Mouse (Mus musculus) midbrain, embryonic 10.5 days (tissue): ENCODE measurements around the gene Acot5. TPM values are rescaled to one million over a fixed set of nuclear protein-coding genes. Genes with fewer than 3 reads are reported as not detected.
"Not testable (repeated sequence)": the region's sequence is repeated elsewhere in the genome, so short reads cannot be mapped to it uniquely, and the experiment has no call there.

Experiments
- DNase-seq: peaks from one replicate; pipeline ENCODE4 v3.0.0-alpha.2; 2017; ENCODE audit warnings: low spot score
- H3K27ac ChIP-seq: fragments of 300-500 bp; sonication (generic); replicated peaks from 2 replicates; pipeline ENCODE4 v1.5.1; 2016; ENCODE audit warnings: mild to moderate bottlenecking
- H3K27me3 ChIP-seq: fragments of 300-500 bp; sonication (generic); 2 replicates; pipeline ENCODE4 v1.6.1; 2016; ENCODE audit warnings: low read depth, mild to moderate bottlenecking; ENCODE audit not compliant: poor library complexity, severe bottlenecking
- H3K36me3 ChIP-seq: fragments of 300-500 bp; sonication (generic); 2 replicates; pipeline ENCODE4 v1.6.1; 2016; ENCODE audit warnings: mild to moderate bottlenecking, moderate library complexity
- H3K4me1 ChIP-seq: fragments of 300-500 bp; sonication (generic); 2 replicates; pipeline ENCODE4 v1.6.1; 2016
- H3K4me3 ChIP-seq: fragments of 300-500 bp; sonication (generic); 2 replicates; pipeline ENCODE4 v1.5.1; 2016; ENCODE audit warnings: mild to moderate bottlenecking, moderate library complexity
- H3K9me3 ChIP-seq: fragments of 300-500 bp; sonication (generic); replicated peaks from 2 replicates; pipeline ENCODE4 v1.6.1; 2016; ENCODE audit warnings: mild to moderate bottlenecking
- WGBS: fragments of 180-500 bp; shearing (Covaris S2); methylation state at CpG from one replicate; pipeline ENCODE4 v1.1.7; 2016; 5-methylcytosine and 5-hydroxymethylcytosine counted together
- polyA plus RNA-seq: library from polyadenylated mRNA; unstranded; fragments of >200 nt; fragmentation: Nextera tagmentation; extraction: Ambion mirVana; gene quantifications from 2 replicates; pipeline ENCODE4 v1.2.1, GENCODE M21; 2016

Gene Acot5
- polyA plus RNA-seq, result not detected in 2 replicates

- WGBS, result 56% methylated on average over 9 of the region's 9 CpGs
- peaks cover 50% of the 10 kb centered on the region for H3K27me3 ChIP-seq
- H3K9me3 ChIP-seq, result no peaks in the 10 kb centered on the region
- no peak for DNase-seq
- H3K36me3 ChIP-seq, result no peaks in the 10 kb centered on the region
- peak within 1 kb of the TSS; percentile 50 for H3K4me3 ChIP-seq
- peaks cover 4% of the 10 kb centered on the region for H3K4me1 ChIP-seq
- no peak within 1 kb of the TSS for H3K27ac ChIP-seq
Measured at GRCm38 (mm10) chr12:84068986-84069385, at the start of gene Acot5. Gene Acot5, plus strand, starts transcription at chr12:84069325.

GRCm38 (mm10) chr12:84020528-84020927 lies 48.6 kb upstream of the Acot5 start:
- not testable (repeated sequence) for H3K27me3 ChIP-seq, H3K27ac ChIP-seq, DNase-seq, H3K9me3 ChIP-seq, H3K4me1 ChIP-seq, H3K4me3 ChIP-seq
- peaks cover 17% of the 10 kb centered on the region for H3K36me3 ChIP-seq
- WGBS, result 89% methylated on average over 7 of the region's 7 CpGs

GRCm38 (mm10) chr12:84022266-84022665 lies 46.9 kb upstream of the Acot5 start:
- DNase-seq, H3K27me3 ChIP-seq, H3K4me3 ChIP-seq, H3K4me1 ChIP-seq, H3K36me3 ChIP-seq, H3K27ac ChIP-seq, H3K9me3 ChIP-seq: not testable (repeated sequence)
- 95% methylated on average over 4 of the region's 4 CpGs for WGBS

- Histone ChIP-seq H3K36me3 (no peaks in the 10 kb centered on the region), H3K4me1 (peaks cover 2% of the 10 kb centered on the region), H3K27ac (no peak overlapping the region), H3K27me3 (no peaks in the 10 kb centered on the region), H3K4me3 (no peak overlapping the region), H3K9me3 (no peaks in the 10 kb centered on the region)
- 88% methylated on average over 9 of the region's 9 CpGs for WGBS
- no peak for DNase-seq
Measured at GRCm38 (mm10) chr12:84023052-84023745, 45.9 kb upstream of the Acot5 start.

GRCm38 (mm10) chr12:84025888-84026287 lies 43.2 kb upstream of the Acot5 start:
- Histone ChIP-seq H3K9me3 (no peaks in the 10 kb centered on the region), H3K4me1 (peaks cover 4% of the 10 kb centered on the region), H3K27ac (no peak overlapping the region), H3K36me3 (no peaks in the 10 kb centered on the region), H3K27me3 (no peaks in the 10 kb centered on the region), H3K4me3 (no peak overlapping the region)
- DNase-seq, result no peak
- 86% methylated on average over 7 of the region's 7 CpGs for WGBS

- not testable (repeated sequence) for H3K9me3 ChIP-seq
- 54% methylated on average over 3 of the region's 3 CpGs for WGBS
Measured at GRCm38 (mm10) chr12:84028328-84028727, 40.8 kb upstream of the Acot5 start.

GRCm38 (mm10) chr12:84029043-84029442 lies 40.1 kb upstream of the Acot5 start:
- H3K4me1 ChIP-seq, H3K9me3 ChIP-seq, H3K4me3 ChIP-seq, H3K27me3 ChIP-seq, H3K36me3 ChIP-seq, H3K27ac ChIP-seq, DNase-seq: not testable (repeated sequence)
- WGBS, result 78% methylated on average over 1 of the region's 1 CpGs

More at GRCm38 (mm10) chr12:84028328-84028727, 40.8 kb upstream of the Acot5 start:
- not testable (repeated sequence) for H3K36me3 ChIP-seq, H3K4me3 ChIP-seq, H3K4me1 ChIP-seq, DNase-seq, H3K27me3 ChIP-seq, H3K27ac ChIP-seq

- H3K4me1 ChIP-seq, result peaks cover 4% of the 10 kb centered on the region
- no peaks in the 10 kb centered on the region for H3K27me3 ChIP-seq
- H3K36me3 ChIP-seq, result no peaks in the 10 kb centered on the region
- WGBS, result 78% methylated on average over 4 of the region's 4 CpGs
- no peaks in the 10 kb centered on the region for H3K9me3 ChIP-seq
- no peak overlapping the region for H3K27ac ChIP-seq
- peak; percentile 58 for DNase-seq
- H3K4me3 ChIP-seq, result no peak overlapping the region
Measured at GRCm38 (mm10) chr12:84030659-84031332, 38.3 kb upstream of the Acot5 start.

- 91% methylated on average over 4 of the region's 4 CpGs for WGBS
- H3K9me3 ChIP-seq, result no peaks in the 10 kb centered on the region
- peaks cover 4% of the 10 kb centered on the region for H3K4me1 ChIP-seq
- H3K27ac ChIP-seq, result no peak overlapping the region
- no peak overlapping the region for H3K4me3 ChIP-seq
- no peak for DNase-seq
- H3K27me3 ChIP-seq, result peaks cover 10% of the 10 kb centered on the region
- no peaks in the 10 kb centered on the region for H3K36me3 ChIP-seq
Measured at GRCm38 (mm10) chr12:84032854-84033253, 36.3 kb upstream of the Acot5 start.

- not testable (repeated sequence) for H3K36me3 ChIP-seq, H3K4me3 ChIP-seq
- WGBS, result 86% methylated on average over 2 of the region's 2 CpGs
Measured at GRCm38 (mm10) chr12:84033302-84033701, 35.8 kb upstream of the Acot5 start.

GRCm38 (mm10) chr12:84034108-84034507 lies 35.0 kb upstream of the Acot5 start:
- Histone ChIP-seq H3K36me3 (no peaks in the 10 kb centered on the region), H3K27ac (no peak overlapping the region), H3K4me3 (no peak overlapping the region), H3K9me3 (0 out of 2 replicates have a peak, but pooled peaks cover 2% of the 10 kb centered on the region), H3K27me3 (peaks cover 14% of the 10 kb centered on the region), H3K4me1 (peaks cover 3% of the 10 kb centered on the region; the same call in 1 of the 2 replicates)
- DNase-seq, result no peak
- 84% methylated on average over 4 of the region's 4 CpGs for WGBS

More at GRCm38 (mm10) chr12:84033302-84033701, 35.8 kb upstream of the Acot5 start:
- H3K27ac ChIP-seq, H3K4me1 ChIP-seq, H3K9me3 ChIP-seq, DNase-seq: not testable (repeated sequence)
- peaks cover 14% of the 10 kb centered on the region for H3K27me3 ChIP-seq

GRCm38 (mm10) chr12:84038241-84038640 lies 30.9 kb upstream of the Acot5 start, which contains the start of gene Acot4:
Gene Acot4, plus strand, starts transcription at chr12:84038379.
- H3K36me3 ChIP-seq, H3K4me1 ChIP-seq: not testable (repeated sequence)
- peak; percentile 37 for DNase-seq
- 12% methylated on average over 32 of the region's 32 CpGs for WGBS
- peak within 1 kb of the TSS; percentile 67 for H3K27ac ChIP-seq
- H3K27me3 ChIP-seq, result peaks cover 14% of the 10 kb centered on the region
- peaks cover 18% of the 10 kb centered on the region; the same call in 1 of the 2 replicates for H3K9me3 ChIP-seq
- H3K4me3 ChIP-seq, result peak within 1 kb of the TSS; percentile 52

- DNase-seq, result peak; percentile 32
- Histone ChIP-seq H3K4me3 (peak within 1 kb of the TSS; percentile 52), H3K27me3 (peaks cover 14% of the 10 kb centered on the region), H3K27ac (peak within 1 kb of the TSS; percentile 67), H3K9me3 (peaks cover 18% of the 10 kb centered on the region; the same call in 1 of the 2 replicates)
- H3K4me1 ChIP-seq, H3K36me3 ChIP-seq: not testable (repeated sequence)
- 1% methylated on average over 39 of the region's 39 CpGs for WGBS
Measured at GRCm38 (mm10) chr12:84038691-84039111, 30.4 kb upstream of the Acot5 start, which contains the start of gene Gm49366. Gene Gm49366, plus strand, starts transcription at chr12:84038935.
